Mouse (Mus musculus): ENCODE results near the gene Chil1.

Chil1 gene

GRCm38 (mm10) chr1:134182025-134182424 is at the start of gene Chil1:
TSS of gene Chil1 (plus strand) at chr1:134182176.
- peak in 1 of 2 experiments; percentile 13 for DNase-seq (ENCODE audit: low spot score in 2 of 2)

DNA sequence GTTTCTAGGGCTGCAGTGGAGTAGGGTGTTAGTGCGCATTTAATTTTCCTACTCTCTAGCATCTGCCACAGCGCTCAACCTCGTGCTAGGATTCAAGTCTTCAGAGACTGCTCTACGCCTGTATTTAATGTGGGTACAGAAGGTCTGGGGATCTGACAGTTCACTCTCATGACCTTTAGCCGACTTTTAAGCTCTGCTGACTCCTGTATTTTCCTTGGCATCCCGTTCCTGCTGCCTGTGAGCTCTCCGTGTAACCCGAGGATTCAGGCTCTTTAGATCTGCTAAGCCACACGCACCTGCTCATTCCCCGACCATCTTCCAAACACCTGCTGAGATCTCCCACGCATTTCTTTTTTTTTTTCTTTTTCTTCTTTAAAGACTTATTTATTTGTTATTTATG is 48.7 kb upstream of the Chil1 start:
- no peak for DNase-seq (ENCODE audit: low spot score in 2 of 2)

- DNase-seq (ENCODE audit: low spot score in 2 of 2), result no peak
Observed at GRCm38 (mm10) chr1:134136351-134136750, 45.6 kb upstream of the Chil1 start.

DNA sequence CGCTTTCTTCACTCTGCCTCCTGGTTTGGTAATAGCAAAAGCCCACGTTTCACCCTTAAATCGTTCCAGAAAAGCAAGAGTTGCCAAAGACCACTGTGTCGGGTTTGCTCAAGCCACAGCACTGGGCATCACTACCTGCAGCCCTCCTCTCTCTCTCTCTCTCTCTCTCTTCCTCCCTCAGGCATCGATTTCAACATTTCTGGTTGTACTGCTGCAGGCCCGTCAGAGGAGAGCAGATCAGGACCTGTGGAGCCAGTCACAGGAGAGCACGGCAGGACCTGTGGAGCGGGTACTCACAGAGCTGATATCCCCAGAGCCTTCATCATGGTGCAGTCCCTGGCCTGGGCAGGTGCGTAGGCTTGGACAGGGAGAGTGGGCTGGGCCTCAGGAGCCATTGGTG is 43.6 kb upstream of the Chil1 start:
- DNase-seq (ENCODE audit: low spot score in 2 of 2), result no peak

DNA sequence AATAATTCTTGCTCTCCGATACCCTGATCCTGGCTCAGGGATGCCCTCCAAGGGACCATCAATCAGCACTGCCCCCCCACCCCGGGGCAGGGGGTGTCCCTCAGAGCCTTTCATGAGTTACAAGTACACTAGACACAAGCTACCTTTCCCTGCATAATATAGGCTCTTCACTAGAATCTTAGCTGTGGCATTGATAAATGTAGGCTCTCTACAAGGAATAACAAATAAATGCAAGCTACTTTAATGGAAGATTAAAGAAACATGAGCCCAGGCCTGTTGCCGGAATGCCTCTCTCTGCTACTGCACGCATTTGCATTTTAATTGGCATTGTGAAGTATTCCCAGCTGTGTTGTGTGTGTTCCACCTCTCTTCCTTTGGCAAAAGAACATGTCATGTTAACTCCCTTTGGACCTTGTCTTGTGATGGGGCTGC is 39.6 kb upstream of the Chil1 start:
- no peak for DNase-seq (ENCODE audit: low spot score in 2 of 2)

GRCm38 (mm10) chr1:134146066-134146465 is 35.9 kb upstream of the Chil1 start:
- no peak for DNase-seq (ENCODE audit: low spot score in 2 of 2)

- DNase-seq (ENCODE audit: low spot score in 2 of 2), result no peak
Observed at GRCm38 (mm10) chr1:134150076-134150475, 31.9 kb upstream of the Chil1 start.

DNA sequence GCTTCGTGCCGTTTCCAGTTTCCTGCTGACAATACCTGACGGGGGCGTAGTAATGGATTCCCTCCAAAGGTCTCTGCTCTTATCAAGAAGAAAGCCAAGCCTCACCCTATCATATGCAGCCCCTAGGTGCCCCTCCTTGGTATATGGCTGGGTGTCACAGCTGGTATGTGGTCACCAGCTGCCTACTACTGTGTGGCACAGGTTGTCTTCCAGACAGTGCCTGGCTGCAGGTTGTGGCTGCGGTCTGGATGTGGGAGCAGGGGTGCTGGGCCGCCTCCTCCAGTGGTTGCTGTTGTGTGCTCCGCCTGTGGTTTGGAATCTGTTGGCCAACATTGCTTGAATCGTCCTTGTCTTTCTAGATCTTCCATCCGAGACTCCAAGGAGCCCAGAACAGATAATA is 31.2 kb upstream of the Chil1 start:
- no peak for DNase-seq (ENCODE audit: low spot score in 2 of 2)

- DNase-seq (ENCODE audit: low spot score in 2 of 2), result peak; percentile 53 to 60
Observed at GRCm38 (mm10) chr1:134151655-134152412, 30.1 kb upstream of the Chil1 start.

DNA sequence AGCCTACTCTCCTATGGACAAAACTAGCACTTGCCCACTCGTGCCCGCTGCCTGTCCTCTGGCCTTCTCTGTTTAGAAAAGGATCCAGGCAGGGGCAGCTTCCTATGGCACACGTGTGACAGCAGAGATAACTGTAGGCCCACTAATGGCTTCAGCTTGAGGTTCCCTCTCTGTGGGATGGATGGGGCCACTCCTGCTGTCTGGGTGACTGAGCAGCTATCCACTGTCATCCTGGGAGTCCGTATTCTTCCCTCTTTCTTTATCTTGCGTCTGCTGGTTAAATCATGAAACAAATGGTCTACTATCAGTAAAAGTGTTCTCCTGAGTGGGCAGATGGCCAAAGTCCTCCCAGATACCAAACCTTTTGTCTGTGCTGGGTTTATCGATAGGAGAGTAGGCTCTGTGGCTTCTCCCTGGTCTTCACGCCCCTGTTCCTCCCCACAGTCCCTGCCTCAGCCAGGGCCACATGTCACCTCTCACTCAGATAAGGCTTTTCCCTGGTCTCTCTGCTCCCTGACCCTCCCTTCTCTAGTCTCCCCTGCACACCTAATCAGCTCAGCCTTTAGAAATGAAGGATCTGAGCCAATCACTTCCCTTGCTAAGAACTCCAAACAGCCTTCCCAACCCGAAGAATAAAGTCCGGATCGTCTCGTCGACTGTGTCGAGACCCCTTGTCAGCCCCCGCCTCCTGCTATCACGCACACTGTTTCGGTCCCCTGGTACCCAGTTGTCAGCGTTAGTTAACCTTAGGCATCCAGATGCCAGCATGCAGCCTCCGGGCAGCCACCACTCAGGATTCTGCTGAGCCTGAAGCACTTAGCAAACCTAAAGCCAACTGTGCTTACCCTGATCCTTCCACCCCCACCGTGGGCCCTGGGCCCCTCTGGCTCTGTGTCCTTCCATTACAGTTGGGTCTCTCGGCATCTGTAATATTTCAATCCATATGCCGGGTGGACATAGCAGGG is 29.1 kb upstream of the Chil1 start:
- DNase-seq (ENCODE audit: low spot score in 2 of 2), result no peak

- no peak for DNase-seq (ENCODE audit: low spot score in 2 of 2)
Observed at GRCm38 (mm10) chr1:134154121-134154520, 27.9 kb upstream of the Chil1 start.

GRCm38 (mm10) chr1:134154655-134155054 is 27.3 kb upstream of the Chil1 start:
- no peak for DNase-seq (ENCODE audit: low spot score in 2 of 2)

DNA sequence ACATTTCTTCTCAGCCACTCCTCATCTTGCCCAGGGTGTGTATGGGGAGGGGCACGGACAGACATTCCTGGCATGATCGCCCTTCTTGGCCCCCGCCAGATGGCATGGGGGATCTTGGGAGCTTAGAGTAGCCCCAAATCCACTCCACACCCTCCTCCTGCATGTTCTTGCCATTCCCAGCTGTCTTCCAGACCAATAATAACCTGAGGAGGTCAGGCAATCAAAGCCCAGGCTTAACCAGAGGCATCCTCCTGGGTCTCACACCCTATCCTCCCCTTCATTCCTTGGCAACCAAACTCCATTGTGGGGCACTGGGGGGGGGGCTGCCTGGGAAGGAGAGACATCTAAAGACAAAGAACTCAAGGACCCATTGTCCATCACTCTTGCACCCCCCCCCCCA is 21.6 kb upstream of the Chil1 start:
- DNase-seq (ENCODE audit: low spot score in 2 of 2), result no peak

DNA sequence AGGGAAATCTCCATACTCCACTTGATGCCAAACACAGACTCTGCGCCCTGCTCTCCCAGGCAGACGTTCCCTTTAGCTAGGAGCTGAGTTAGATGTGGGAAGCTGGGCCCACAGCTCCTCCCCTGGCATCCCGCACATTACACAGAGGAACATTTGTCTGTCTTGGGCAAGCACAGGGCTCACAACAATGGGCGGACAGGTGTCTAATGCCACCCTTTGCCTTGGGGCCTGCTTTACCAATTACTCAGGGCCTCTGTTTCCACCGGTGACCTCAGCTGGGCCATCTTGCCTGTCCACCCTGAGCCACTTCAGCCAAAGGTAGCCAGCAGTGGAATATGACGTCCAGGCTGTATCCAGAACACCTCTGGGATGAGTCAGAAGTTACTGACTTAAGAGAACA is 20.6 kb upstream of the Chil1 start:
- no peak for DNase-seq (ENCODE audit: low spot score in 2 of 2)

GRCm38 (mm10) chr1:134162510-134163225 is 19.3 kb upstream of the Chil1 start:
- no peak for DNase-seq (ENCODE audit: low spot score in 2 of 2)

GRCm38 (mm10) chr1:134163476-134163875 is 18.5 kb upstream of the Chil1 start:
- DNase-seq (ENCODE audit: low spot score in 2 of 2), result no peak

DNA sequence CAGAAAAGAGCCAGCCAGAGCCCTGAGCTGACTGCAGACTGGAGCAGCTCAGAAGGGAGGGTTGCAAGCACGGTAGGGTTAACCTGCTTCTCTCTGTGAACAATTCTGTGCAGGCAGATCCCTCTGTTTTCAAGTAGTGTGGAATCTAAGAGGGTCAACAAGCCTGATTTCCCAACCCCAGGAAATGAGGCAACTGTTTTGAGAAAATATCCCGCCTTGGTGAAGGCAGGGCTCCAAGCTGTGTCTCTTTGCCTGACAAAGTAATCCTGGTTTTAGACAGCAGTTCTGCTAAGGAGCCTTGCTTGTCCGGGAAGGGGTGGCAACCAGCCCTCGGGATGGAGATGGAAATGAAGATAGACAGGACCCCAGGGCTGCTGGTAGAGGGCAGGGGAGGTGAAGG is 17.5 kb upstream of the Chil1 start:
- DNase-seq (ENCODE audit: low spot score in 2 of 2), result peak in 1 of 2 experiments; percentile 9

DNA sequence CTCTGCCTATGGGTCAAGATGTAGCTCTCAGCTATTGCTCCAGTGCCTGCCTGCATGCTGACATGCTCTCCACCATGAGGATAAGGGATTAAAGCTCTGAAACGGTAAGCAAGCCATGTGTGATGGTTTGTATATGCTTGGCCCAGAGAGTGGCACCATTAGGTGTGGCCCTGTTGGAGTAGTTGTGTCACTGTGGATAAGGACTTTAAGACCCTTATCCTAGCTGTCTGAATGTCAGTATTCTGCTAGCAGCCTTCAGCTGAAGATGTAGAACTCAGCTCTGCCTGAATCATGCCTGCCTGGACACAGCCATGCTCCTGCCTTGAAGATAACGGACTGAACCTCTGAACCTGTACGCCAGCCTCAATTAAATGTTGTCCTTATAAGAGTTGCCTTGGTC is 15.4 kb upstream of the Chil1 start:
- DNase-seq (ENCODE audit: low spot score in 2 of 2), result no peak

DNA sequence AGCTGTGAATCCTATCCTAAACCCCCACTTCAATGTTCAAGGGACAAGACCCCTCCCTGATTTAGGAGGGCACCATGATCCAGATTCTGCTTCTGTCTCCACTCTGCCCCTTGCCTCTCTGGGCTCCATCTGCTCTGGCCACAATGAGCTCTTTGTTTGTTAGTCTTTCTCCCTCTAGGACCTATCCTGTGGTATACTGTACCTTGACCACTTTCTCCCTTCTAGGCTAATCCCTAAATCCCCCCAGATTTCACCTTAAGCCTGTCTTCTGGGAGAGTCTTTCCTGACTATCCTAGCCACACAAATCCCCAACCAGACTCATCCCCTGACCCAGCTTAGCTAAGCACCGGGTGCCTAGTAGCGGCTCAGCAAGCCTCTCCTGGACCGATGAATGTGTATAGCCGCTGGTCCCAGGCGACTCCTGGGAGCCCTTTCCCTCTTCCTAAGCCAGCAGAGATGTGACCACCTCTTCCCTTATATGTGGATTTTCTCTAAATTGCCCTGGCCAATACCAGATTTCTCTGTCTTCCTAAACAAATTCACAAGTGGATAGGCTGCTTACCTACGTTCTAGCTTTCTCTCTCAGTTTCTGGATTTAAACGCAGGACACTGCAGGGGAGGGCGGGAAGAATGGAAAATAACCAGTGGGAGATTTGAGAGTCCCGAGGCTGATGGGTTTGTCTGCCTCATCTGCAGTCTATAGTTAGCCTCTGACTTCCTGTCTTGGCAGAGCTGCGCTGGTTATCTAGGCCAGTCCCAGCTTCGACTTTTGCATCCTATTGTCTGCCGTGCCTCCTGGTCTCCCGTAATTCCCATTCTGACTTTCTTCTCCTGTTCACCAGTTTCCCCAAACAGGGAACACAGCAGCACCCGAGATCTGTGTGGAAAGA is 14.3 kb upstream of the Chil1 start:
- DNase-seq (ENCODE audit: low spot score in 2 of 2), result no peak

DNA sequence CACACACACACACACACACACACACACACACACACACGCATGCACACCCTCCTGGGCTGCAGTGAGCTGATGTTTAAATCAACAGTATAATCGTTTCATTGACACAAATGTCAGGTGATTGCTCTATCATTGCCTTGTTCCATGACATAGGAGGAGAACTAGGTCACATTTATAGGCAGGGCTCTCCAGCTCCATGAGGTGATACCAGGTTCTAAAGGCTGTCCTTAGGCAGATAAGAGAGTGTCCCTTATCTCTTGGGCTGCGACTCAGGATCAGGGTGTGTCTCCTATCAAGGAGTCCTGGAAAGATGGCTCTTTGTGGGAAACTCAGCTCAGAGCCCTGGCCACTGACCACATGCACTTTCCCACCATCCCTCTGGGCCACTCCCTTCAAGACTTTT is 13.4 kb upstream of the Chil1 start:
- DNase-seq (ENCODE audit: low spot score in 2 of 2), result no peak

Measured in urinary bladder, adult 18-20 months (tissue).